Mouse (Mus musculus) myocyte (in vitro differentiated cells): ENCODE results near the gene B2m. TPM values are rescaled to one million over a fixed set of nuclear protein-coding genes. Genes with fewer than 3 reads are reported as not detected.

Experiments used
- H3K27me3 ChIP-seq: one replicate; pipeline ENCODE4 v1.6.1; 2011; ENCODE audit not compliant: control insufficient read depth, insufficient read depth, insufficient read length
- H3K36me3 ChIP-seq: one replicate; pipeline ENCODE4 v1.6.1; 2011; ENCODE audit not compliant: control insufficient read depth, insufficient read depth
- H3K4me2 ChIP-seq: one replicate; pipeline ENCODE4 v1.6.1; 2011; ENCODE audit warnings: low read depth, control low read depth
- H3K4me3 ChIP-seq: one replicate; pipeline ENCODE4 v1.5.1; 2011; ENCODE audit warnings: mild to moderate bottlenecking, control low read depth, moderate library complexity
- H3K79me2 ChIP-seq: one replicate; pipeline ENCODE4 v1.6.1; 2011; ENCODE audit not compliant: control insufficient read depth, insufficient read depth
- H3ac ChIP-seq: one replicate; pipeline ENCODE4 v1.6.1; 2011; ENCODE audit not compliant: control insufficient read depth, insufficient read length
- CEBPB ChIP-seq: IDR thresholded peaks from 2 replicates; pipeline ENCODE4 v1.6.1; 2011; ENCODE audit warnings: mild to moderate bottlenecking, moderate library complexity; ENCODE audit not compliant: poor library complexity, insufficient read depth, severe bottlenecking
- E2F4 ChIP-seq: IDR thresholded peaks from one replicate; pipeline ENCODE4 v1.6.1; 2011; ENCODE audit warnings: mild to moderate bottlenecking, control low read depth, moderate library complexity; ENCODE audit not compliant: insufficient read depth
- MAX ChIP-seq: IDR thresholded peaks from one replicate; pipeline ENCODE4 v1.6.1; 2011; ENCODE audit warnings: low read depth, mild to moderate bottlenecking, control low read depth
- MYOD1 ChIP-seq, 3 experiments: IDR thresholded peaks; one replicate each; pipeline ENCODE4 v1.6.1; 2011; ENCODE audit warnings: control low read depth in 2 of 3, low read depth in 2 of 3, mild to moderate bottlenecking in 2 of 3, moderate library complexity in 1 of 3; ENCODE audit not compliant: insufficient read length in 2 of 3, control insufficient read depth in 1 of 3
- MYOG ChIP-seq, 3 experiments: IDR thresholded peaks; one replicate each; pipeline ENCODE4 v1.6.1; 2011; ENCODE audit warnings: control low read depth in 2 of 3, low read depth in 2 of 3, mild to moderate bottlenecking in 2 of 3; ENCODE audit not compliant: insufficient read length in 2 of 3, control insufficient read depth in 1 of 3, insufficient read depth in 1 of 3
- POLR2A ChIP-seq: IDR thresholded peaks from one replicate; pipeline ENCODE4 v1.6.1; 2011; ENCODE audit warnings: low read depth, mild to moderate bottlenecking, control low read depth, moderate library complexity; ENCODE audit not compliant: insufficient read length
- POLR2AphosphoS2 ChIP-seq: IDR thresholded peaks from one replicate; pipeline ENCODE4 v1.6.1; 2011; ENCODE audit warnings: low read depth, control low read depth; ENCODE audit not compliant: insufficient read length
- REST ChIP-seq: IDR thresholded peaks from one replicate; pipeline ENCODE4 v1.6.1; 2011; ENCODE audit warnings: mild to moderate bottlenecking, control low read depth, moderate library complexity; ENCODE audit not compliant: insufficient read depth, insufficient read length
- SRF ChIP-seq: IDR thresholded peaks from one replicate; pipeline ENCODE4 v1.6.1; 2011; ENCODE audit warnings: low read depth; ENCODE audit not compliant: control insufficient read depth, insufficient read length
- TCF12 ChIP-seq: IDR thresholded peaks from one replicate; pipeline ENCODE4 v1.6.1; 2011; ENCODE audit warnings: mild to moderate bottlenecking, control low read depth; ENCODE audit not compliant: poor library complexity, insufficient read depth, severe bottlenecking
- TCF3 ChIP-seq: IDR thresholded peaks from one replicate; pipeline ENCODE4 v1.6.1; 2011; ENCODE audit warnings: low read depth, control low read depth; ENCODE audit not compliant: insufficient read length
- USF1 ChIP-seq: IDR thresholded peaks from one replicate; pipeline ENCODE4 v1.6.1; 2011; ENCODE audit warnings: low read depth, mild to moderate bottlenecking, control low read depth, moderate library complexity
- polyA plus RNA-seq: library from polyadenylated mRNA; unstranded; fragments of >200 nt; fragmentation: generic; extraction: Trizol; gene quantifications from one replicate; pipeline ENCODE4 v1.2.1, GENCODE M21; 2012; ENCODE audit warnings: missing spikeins

Gene B2m
- polyA plus RNA-seq, 1 experiment, result 321 TPM

GRCm38 (mm10) chr2:122159667-122160066, 12.2 kb downstream of the B2m start:
- H3K79me2 ChIP-seq, result no peaks in the 10 kb centered on the region
- TF ChIP-seq TCF12 (no peak), CEBPB (no peak), MYOG (IDR thresholded peaks at IDR 0.05; ENCODE audit: control insufficient read depth in 1 of 3, insufficient read depth in 1 of 3, insufficient read length in 2 of 3, low read depth in 2 of 3) (no peak), REST (no peak), MYOD1 (IDR thresholded peaks at IDR 0.05; ENCODE audit: control insufficient read depth in 1 of 3, insufficient read length in 2 of 3, low read depth in 2 of 3) (no peak), USF1 (no peak), E2F4 (no peak), POLR2AphosphoS2 (no peak), MAX (no peak), POLR2A (no peak), SRF (no peak), TCF3 (no peak)

GRCm38 (mm10) chr2:122160680-122161079, 13.2 kb downstream of the B2m start, which contains the start of gene Trim69:
Gene Trim69 (plus strand): TSS chr2:122160700.
- Histone ChIP-seq H3K36me3 (no peaks in the 10 kb centered on the region), H3K27me3 (no peaks in the 10 kb centered on the region), H3K4me2 (peak within 1 kb of the TSS; percentile 100), H3K4me3 (no peak within 1 kb of the TSS), H3K79me2 (no peaks in the 10 kb centered on the region), H3ac (no peak within 1 kb of the TSS)
- TF ChIP-seq REST (no peak), CEBPB (no peak), MYOG (IDR thresholded peaks at IDR 0.05; ENCODE audit: control insufficient read depth in 1 of 3, insufficient read depth in 1 of 3, insufficient read length in 2 of 3, low read depth in 2 of 3) (no peak), USF1 (no peak), POLR2A (no peak)

More at GRCm38 (mm10) chr2:122159667-122160066, 12.2 kb downstream of the B2m start:
- H3ac ChIP-seq, result no peak overlapping the region
- no peak overlapping the region for H3K4me3 ChIP-seq
- no peak overlapping the region for H3K4me2 ChIP-seq
- H3K27me3 ChIP-seq, result no peaks in the 10 kb centered on the region
- H3K36me3 ChIP-seq, result no peaks in the 10 kb centered on the region

GRCm38 (mm10) chr2:122161542-122161941, 14.1 kb downstream of the B2m start:
- no peak for TF ChIP-seq MYOG (IDR thresholded peaks at IDR 0.05; ENCODE audit: control insufficient read depth in 1 of 3, insufficient read depth in 1 of 3, insufficient read length in 2 of 3, low read depth in 2 of 3)
- no peak for TF ChIP-seq POLR2AphosphoS2
- TF ChIP-seq TCF3, result no peak
- TF ChIP-seq MYOD1 (IDR thresholded peaks at IDR 0.05; ENCODE audit: control insufficient read depth in 1 of 3, insufficient read length in 2 of 3, low read depth in 2 of 3), result no peak
- TF ChIP-seq POLR2A, result no peak
- TF ChIP-seq TCF12, result no peak
- no peak for TF ChIP-seq CEBPB
- TF ChIP-seq USF1, result no peak
- TF ChIP-seq REST, result no peak
- no peak for TF ChIP-seq MAX
- no peak overlapping the region for H3ac ChIP-seq
- H3K4me2 ChIP-seq, result peak overlapping the region; percentile 100
- no peaks in the 10 kb centered on the region for H3K79me2 ChIP-seq
- no peaks in the 10 kb centered on the region for H3K27me3 ChIP-seq
- H3K36me3 ChIP-seq, result no peaks in the 10 kb centered on the region
- no peak overlapping the region for H3K4me3 ChIP-seq

GRCm38 (mm10) chr2:122162529-122162928, 15.0 kb downstream of the B2m start:
- H3K4me2 ChIP-seq, result no peak overlapping the region
- no peak overlapping the region for H3K4me3 ChIP-seq

GRCm38 (mm10) chr2:122163430-122164195, 16.1 kb downstream of the B2m start:
- Histone ChIP-seq H3K4me3 (peak overlapping the region; percentile 5), H3K27me3 (no peaks in the 10 kb centered on the region), H3K36me3 (no peaks in the 10 kb centered on the region), H3K4me2 (peak overlapping the region; percentile 83), H3ac (no peak overlapping the region), H3K79me2 (no peaks in the 10 kb centered on the region)
- TF ChIP-seq USF1, result no peak
- TF ChIP-seq REST, result no peak
- TF ChIP-seq TCF12, result no peak
- TF ChIP-seq MYOG (IDR thresholded peaks at IDR 0.05; ENCODE audit: control insufficient read depth in 1 of 3, insufficient read depth in 1 of 3, insufficient read length in 2 of 3, low read depth in 2 of 3), result no peak
- no peak for TF ChIP-seq TCF3
- TF ChIP-seq POLR2AphosphoS2, result no peak
- no peak for TF ChIP-seq CEBPB
- no peak for TF ChIP-seq MYOD1 (IDR thresholded peaks at IDR 0.05; ENCODE audit: control insufficient read depth in 1 of 3, insufficient read length in 2 of 3, low read depth in 2 of 3)
- no peak for TF ChIP-seq E2F4
- no peak for TF ChIP-seq MAX

More at GRCm38 (mm10) chr2:122162529-122162928, 15.0 kb downstream of the B2m start:
- H3ac ChIP-seq, result no peak overlapping the region
- TF ChIP-seq TCF12 (no peak), MYOG (IDR thresholded peaks at IDR 0.05; ENCODE audit: control insufficient read depth in 1 of 3, insufficient read depth in 1 of 3, insufficient read length in 2 of 3, low read depth in 2 of 3) (no peak), REST (no peak)
- H3K27me3 ChIP-seq, result no peaks in the 10 kb centered on the region
- H3K36me3 ChIP-seq, result no peaks in the 10 kb centered on the region
- no peaks in the 10 kb centered on the region for H3K79me2 ChIP-seq
